Mouse (Mus musculus) C2C12 (cell line): Measurements from ENCODE around the gene Naaladl2.

Experiments used
- CEBPB ChIP-seq: IDR thresholded peaks from one replicate; pipeline ENCODE4 v1.6.1; 2011; ENCODE audit warnings: low read depth, mild to moderate bottlenecking, control low read depth, moderate library complexity
- CTCF ChIP-seq: IDR thresholded peaks from one replicate; pipeline ENCODE4 v1.5.1; 2011; ENCODE audit not compliant: control insufficient read depth, insufficient read depth, insufficient read length
- FOSL1 ChIP-seq: IDR thresholded peaks from one replicate; pipeline ENCODE4 v1.8.0; 2011; ENCODE audit warnings: mild to moderate bottlenecking, low read length; ENCODE audit not compliant: poor library complexity, insufficient read depth, severe bottlenecking
- MAX ChIP-seq: IDR thresholded peaks from one replicate; pipeline ENCODE4 v1.6.1; 2011; ENCODE audit warnings: mild to moderate bottlenecking, control low read depth
- MYOG ChIP-seq: IDR thresholded peaks from one replicate; pipeline ENCODE4 v1.6.1; 2011; ENCODE audit not compliant: control insufficient read depth, insufficient read length; ENCODE audit errors: extremely low read depth
- USF1 ChIP-seq: IDR thresholded peaks from one replicate; pipeline ENCODE4 v1.6.1; 2011; ENCODE audit warnings: low read depth, mild to moderate bottlenecking, control low read depth, moderate library complexity

DNA sequence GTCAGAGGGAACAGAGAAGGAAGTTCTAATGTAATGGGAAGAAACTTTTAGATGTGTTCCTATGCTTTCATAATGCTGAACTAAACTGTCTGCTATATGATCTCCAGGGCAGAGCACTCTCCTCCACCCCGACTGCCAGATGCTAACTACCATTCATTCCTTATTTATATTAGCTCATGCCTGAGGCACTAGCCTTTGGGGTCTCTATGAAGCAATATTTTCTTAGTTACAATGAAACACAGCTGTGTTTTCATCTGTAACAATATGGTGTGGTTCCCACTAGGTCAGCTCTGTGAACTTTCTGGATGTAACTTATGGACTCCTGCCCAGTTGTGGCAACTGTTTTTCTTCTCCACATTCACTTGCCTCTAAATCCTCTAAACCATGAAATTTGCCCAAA is 514.0 kb downstream of the Naaladl2 start:
- no peak for TF ChIP-seq CTCF
- no peak for TF ChIP-seq MAX
- TF ChIP-seq FOSL1: no peak
- TF ChIP-seq MYOG: no peak
- TF ChIP-seq CEBPB: no peak
- TF ChIP-seq USF1: no peak
